Mouse (Mus musculus): ENCODE measurements around the gene Dgkq. TPM values are rescaled to one million over a fixed set of nuclear protein-coding genes. Genes with fewer than 3 reads are reported as not detected.

The Dgkq gene
- polyA plus RNA-seq, 2 experiments = 1.9 to 4.7 TPM

- Histone ChIP-seq H3K27me3 (ENCODE audit: control insufficient read depth, insufficient read depth, low read length) (no peaks in the 10 kb centered on the region), H3K4me2 (ENCODE audit: low read depth) (no peak overlapping the region), H3K4me1 (replicated peaks; ENCODE audit: control insufficient read depth in 2 of 2, insufficient read depth in 2 of 2, low read length in 1 of 2) (no peaks in the 10 kb centered on the region), H3K27ac (no peak overlapping the region), H3K9ac (replicated peaks) (no peak overlapping the region), H3K9me3 (ENCODE audit: control insufficient read depth, low read length) (no peaks in the 10 kb centered on the region), H3K4me3 (ENCODE audit: insufficient read depth in 1 of 2, low read depth in 2 of 2, low read length in 2 of 2) (no peak overlapping the region), H3K36me3 (replicated peaks; ENCODE audit: control insufficient read depth, insufficient read depth, low read depth) (no peaks in the 10 kb centered on the region; the same call in none of the 2 replicates)
- TF ChIP-seq EP300 (IDR thresholded peaks at IDR 0.05; ENCODE audit: low read depth) = no peak
- no peak for TF ChIP-seq CTCF (IDR thresholded peaks at IDR 0.05; ENCODE audit: low read depth)
- DNase-seq (ENCODE audit: low read depth in 3 of 3, low spot score in 3 of 3) = no peak
- 67% methylated on average over 5 of the region's 5 CpGs for WGBS (ENCODE audit: insufficient replicate concordance)
- ATAC-seq (ENCODE audit: insufficient read depth) = no peak
Observed at GRCm38 (mm10) chr5:108651136-108651720, 18.2 kb downstream of the Dgkq start.

GRCm38 (mm10) chr5:108650341-108650740, 19.1 kb downstream of the Dgkq start:
- ATAC-seq (ENCODE audit: insufficient read depth) (no peak), DNase-seq (ENCODE audit: low read depth in 3 of 3, low spot score in 3 of 3) (no peak)
- 75% methylated on average over 7 of the region's 7 CpGs for WGBS (ENCODE audit: insufficient replicate concordance)
- Histone ChIP-seq H3K27ac (no peak overlapping the region), H3K27me3 (ENCODE audit: control insufficient read depth, insufficient read depth, low read length) (no peaks in the 10 kb centered on the region), H3K4me1 (replicated peaks; ENCODE audit: control insufficient read depth in 2 of 2, insufficient read depth in 2 of 2, low read length in 1 of 2) (no peaks in the 10 kb centered on the region), H3K9ac (replicated peaks) (no peak overlapping the region), H3K4me2 (ENCODE audit: low read depth) (no peak overlapping the region), H3K9me3 (ENCODE audit: control insufficient read depth, low read length) (no peaks in the 10 kb centered on the region), H3K4me3 (ENCODE audit: insufficient read depth in 1 of 2, low read depth in 2 of 2, low read length in 2 of 2) (no peak overlapping the region), H3K36me3 (replicated peaks; ENCODE audit: control insufficient read depth, insufficient read depth, low read depth) (no peaks in the 10 kb centered on the region; the same call in none of the 2 replicates)
- TF ChIP-seq CTCF (IDR thresholded peaks at IDR 0.05; ENCODE audit: low read depth) = no peak
- no peak for TF ChIP-seq EP300 (IDR thresholded peaks at IDR 0.05; ENCODE audit: low read depth)

GRCm38 (mm10) chr5:108648937-108649576, 20.4 kb downstream of the Dgkq start:
- no peaks in the 10 kb centered on the region; the same call in 1 of the 2 replicates for H3K36me3 ChIP-seq (replicated peaks; ENCODE audit: control insufficient read depth, insufficient read depth, low read depth)
- no peak overlapping the region for H3K27ac ChIP-seq
- 81% methylated on average over 11 of the region's 11 CpGs for WGBS (ENCODE audit: insufficient replicate concordance)
- H3K4me2 ChIP-seq (ENCODE audit: low read depth) = no peak overlapping the region
- H3K9me3 ChIP-seq (ENCODE audit: control insufficient read depth, low read length) = no peaks in the 10 kb centered on the region
- no peak overlapping the region for H3K9ac ChIP-seq (replicated peaks)
- no peaks in the 10 kb centered on the region for H3K4me1 ChIP-seq (replicated peaks; ENCODE audit: control insufficient read depth in 2 of 2, insufficient read depth in 2 of 2, low read length in 1 of 2)
- no peak overlapping the region for H3K4me3 ChIP-seq (ENCODE audit: insufficient read depth in 1 of 2, low read depth in 2 of 2, low read length in 2 of 2)
- DNase-seq (ENCODE audit: low read depth in 3 of 3, low spot score in 3 of 3) (no peak), ATAC-seq (ENCODE audit: insufficient read depth) (no peak)
- H3K27me3 ChIP-seq (ENCODE audit: control insufficient read depth, insufficient read depth, low read length) = no peaks in the 10 kb centered on the region
- TF ChIP-seq CTCF (IDR thresholded peaks at IDR 0.05; ENCODE audit: low read depth) (no peak), EP300 (IDR thresholded peaks at IDR 0.05; ENCODE audit: low read depth) (no peak)

- no peaks in the 10 kb centered on the region for H3K4me1 ChIP-seq (replicated peaks; ENCODE audit: control insufficient read depth in 2 of 2, insufficient read depth in 2 of 2, low read length in 1 of 2)
- no peaks in the 10 kb centered on the region for H3K9me3 ChIP-seq (ENCODE audit: control insufficient read depth, low read length)
- H3K4me3 ChIP-seq (ENCODE audit: insufficient read depth in 1 of 2, low read depth in 2 of 2, low read length in 2 of 2) = no peak overlapping the region
- DNase-seq (ENCODE audit: low read depth in 3 of 3, low spot score in 3 of 3) (no peak), ATAC-seq (ENCODE audit: insufficient read depth) (no peak)
- H3K9ac ChIP-seq (replicated peaks) = no peak overlapping the region
- no peaks in the 10 kb centered on the region for H3K27me3 ChIP-seq (ENCODE audit: control insufficient read depth, insufficient read depth, low read length)
- H3K4me2 ChIP-seq (ENCODE audit: low read depth) = no peak overlapping the region
- 63% methylated on average over 2 of the region's 2 CpGs for WGBS (ENCODE audit: insufficient replicate concordance)
- TF ChIP-seq CTCF (IDR thresholded peaks at IDR 0.05; ENCODE audit: low read depth) (no peak), EP300 (IDR thresholded peaks at IDR 0.05; ENCODE audit: low read depth) (no peak)
- H3K27ac ChIP-seq = no peak overlapping the region
- H3K36me3 ChIP-seq (replicated peaks; ENCODE audit: control insufficient read depth, insufficient read depth, low read depth) = no peaks in the 10 kb centered on the region; the same call in 1 of the 2 replicates
Observed at GRCm38 (mm10) chr5:108647820-108648465, 21.5 kb downstream of the Dgkq start.

GRCm38 (mm10) chr5:108647311-108647710, 22.2 kb downstream of the Dgkq start:
- Histone ChIP-seq H3K9ac (replicated peaks) (no peak overlapping the region), H3K36me3 (replicated peaks; ENCODE audit: control insufficient read depth, insufficient read depth, low read depth) (no peaks in the 10 kb centered on the region; the same call in 1 of the 2 replicates), H3K4me3 (ENCODE audit: insufficient read depth in 1 of 2, low read depth in 2 of 2, low read length in 2 of 2) (no peak overlapping the region), H3K27ac (no peak overlapping the region), H3K4me2 (ENCODE audit: low read depth) (no peak overlapping the region), H3K27me3 (ENCODE audit: control insufficient read depth, insufficient read depth, low read length) (no peaks in the 10 kb centered on the region), H3K4me1 (replicated peaks; ENCODE audit: control insufficient read depth in 2 of 2, insufficient read depth in 2 of 2, low read length in 1 of 2) (no peaks in the 10 kb centered on the region), H3K9me3 (ENCODE audit: control insufficient read depth, low read length) (no peaks in the 10 kb centered on the region)
- DNase-seq (ENCODE audit: low read depth in 3 of 3, low spot score in 3 of 3) (no peak), ATAC-seq (ENCODE audit: insufficient read depth) (no peak)
- 74% methylated on average over 2 of the region's 2 CpGs for WGBS (ENCODE audit: insufficient replicate concordance)
- TF ChIP-seq EP300 (IDR thresholded peaks at IDR 0.05; ENCODE audit: low read depth) = no peak
- no peak for TF ChIP-seq CTCF (IDR thresholded peaks at IDR 0.05; ENCODE audit: low read depth)
